Mouse (Mus musculus) stomach, postnatal 0 days (tissue): ENCODE measurements around the gene Fer1l5. TPM values are rescaled to one million over a fixed set of nuclear protein-coding genes. Genes with fewer than 3 reads are reported as not detected.

Source experiments
- ATAC-seq: fragments of 200-750 bp; cut with Nextera tagmentation; 2 replicates; pipeline ENCODE4 v1.8.0; 2017; ENCODE audit not compliant: low FRiP score, low TSS enrichment
- DNase-seq: peaks from one replicate; pipeline ENCODE4 v3.0.0-alpha.2; 2016; ENCODE audit warnings: low spot score
- H3K27ac ChIP-seq: fragments of 300-500 bp; sonication (generic); replicated peaks from 2 replicates; pipeline ENCODE4 v1.5.1; 2014; ENCODE audit warnings: mild to moderate bottlenecking, control low read depth
- H3K27me3 ChIP-seq: fragments of 300-500 bp; sonication (generic); 2 replicates; pipeline ENCODE4 v1.6.1; 2014; ENCODE audit warnings: low read length; ENCODE audit not compliant: control insufficient read depth, insufficient read depth
- H3K36me3 ChIP-seq: fragments of 300-500 bp; sonication (generic); 2 replicates; pipeline ENCODE4 v1.6.1; 2014; ENCODE audit warnings: low read length, mixed read lengths; ENCODE audit not compliant: control insufficient read depth, insufficient read depth
- H3K4me1 ChIP-seq: fragments of 300-500 bp; sonication (generic); replicated peaks from 2 replicates; pipeline ENCODE4 v1.6.1; 2014; ENCODE audit warnings: antibody characterized with exemption; ENCODE audit not compliant: control insufficient read depth, insufficient read depth
- H3K4me2 ChIP-seq: fragments of 300-500 bp; sonication (generic); replicated peaks from 2 replicates; pipeline ENCODE4 v1.6.1; 2014; ENCODE audit warnings: low read depth, mild to moderate bottlenecking, control low read depth, moderate library complexity
- H3K4me3 ChIP-seq: fragments of 300-500 bp; sonication (generic); 2 replicates; pipeline ENCODE4 v1.5.1; 2014; ENCODE audit warnings: low read depth, low read length, control low read depth
- H3K9ac ChIP-seq: fragments of 300-500 bp; sonication (generic); 2 replicates; pipeline ENCODE4 v1.6.1; 2014; ENCODE audit warnings: mild to moderate bottlenecking, low read length, control low read depth, mixed read lengths
- H3K9me3 ChIP-seq: fragments of 300-500 bp; sonication (generic); 2 replicates; pipeline ENCODE4 v1.6.1; 2016; ENCODE audit warnings: low read length; ENCODE audit not compliant: control insufficient read depth
- CTCF ChIP-seq: IDR thresholded peaks from 2 replicates; pipeline ENCODE4 v1.5.1; 2016; ENCODE audit warnings: antibody characterized with exemption, low read depth, mild to moderate bottlenecking, moderate library complexity
- EP300 ChIP-seq: optimal IDR thresholded peaks from 2 replicates; pipeline ENCODE3; 2016; ENCODE audit warnings: antibody characterized with exemption
- WGBS: fragments of 180-500 bp; shearing (Covaris S2); extraction: QIAGEN DNeasy Blood & Tissue Kit; methylation state at CpG from one replicate; pipeline ENCODE4 v1.1.7; 2014; 5-methylcytosine and 5-hydroxymethylcytosine counted together
- polyA plus RNA-seq: library from polyadenylated mRNA; unstranded; fragments of >200 nt; fragmentation: Nextera tagmentation; extraction: Ambion mirVana; gene quantifications from 2 replicates; pipeline ENCODE4 v1.2.1, GENCODE M21; 2015

Fer1l5 gene
- polyA plus RNA-seq, 1 experiment from 2014 or later, result 0.13 TPM

DNA sequence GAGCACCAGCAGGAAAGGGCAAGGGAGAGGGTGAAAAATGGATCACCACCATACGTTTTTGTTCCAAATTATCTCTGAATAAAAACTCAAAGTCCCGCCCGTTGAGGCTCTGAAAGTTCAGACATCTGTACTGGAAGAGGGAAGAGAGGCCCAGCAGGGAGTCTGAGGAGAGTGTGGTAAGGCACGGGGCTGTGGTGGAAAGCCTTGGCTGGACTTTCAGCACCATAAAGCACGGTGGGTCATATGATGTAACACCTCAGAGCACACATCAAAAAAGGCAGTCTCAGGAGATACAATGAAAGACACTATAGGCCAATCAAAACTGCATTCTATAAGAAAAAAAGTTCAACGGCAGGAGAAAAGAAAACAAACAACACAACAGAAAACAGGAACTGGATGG lies 40.3 kb upstream of the Fer1l5 start:
- ATAC-seq, result no peak
- Histone ChIP-seq H3K9ac (no peak overlapping the region), H3K36me3 (peaks cover 15% of the 10 kb centered on the region; the same call in 1 of the 2 replicates)

DNA sequence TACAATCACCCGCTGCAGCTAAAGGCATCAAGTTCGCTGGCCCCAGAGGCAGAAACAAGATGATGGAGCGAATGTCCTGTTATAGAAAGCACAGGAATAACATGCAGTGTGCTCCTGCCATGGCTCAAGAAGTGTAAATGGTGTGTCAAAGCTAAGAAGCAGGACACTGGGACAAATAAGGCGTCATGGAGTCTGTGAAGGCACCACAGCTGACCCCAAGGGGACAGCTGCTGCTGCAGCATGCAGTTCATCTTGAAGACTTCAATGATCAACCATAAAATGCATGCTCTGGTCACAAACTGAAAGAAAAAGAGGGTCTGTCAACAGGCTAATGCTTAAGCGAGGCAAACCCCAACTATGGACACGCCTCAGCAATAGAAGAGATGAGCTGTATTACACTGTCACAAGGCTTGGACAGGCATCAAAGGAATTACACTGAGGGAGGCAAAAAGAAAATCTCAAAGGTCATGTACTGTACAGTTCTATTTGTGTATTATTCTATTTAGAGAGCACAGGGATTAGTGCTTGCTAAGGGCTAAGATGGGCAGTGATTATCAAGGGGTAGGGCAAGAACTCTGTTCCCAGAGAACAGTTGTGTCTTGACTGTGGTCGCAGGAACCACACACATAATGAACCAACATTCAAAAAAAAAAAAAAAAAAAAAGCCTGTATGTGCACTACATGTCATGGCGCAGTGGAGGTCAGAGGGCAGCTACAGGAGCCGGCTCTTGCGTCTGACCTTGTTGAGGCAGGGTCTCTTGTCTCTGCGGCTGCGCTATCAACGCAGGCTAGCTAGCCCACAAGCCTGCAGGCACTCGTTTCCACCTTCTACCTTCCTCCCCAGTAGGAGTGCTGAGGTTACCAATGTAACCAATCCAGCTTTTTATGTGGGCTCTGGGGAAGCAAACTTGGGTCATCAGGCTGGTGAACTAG lies 38.9 kb upstream of the Fer1l5 start:
- ATAC-seq, result no peak
- H3K36me3 ChIP-seq, result peaks cover 24% of the 10 kb centered on the region
- H3K9ac ChIP-seq, result no peak overlapping the region
- no peak for DNase-seq
- H3K27ac ChIP-seq, result no peak overlapping the region
- H3K27me3 ChIP-seq, result no peaks in the 10 kb centered on the region
- H3K4me1 ChIP-seq, result no peaks in the 10 kb centered on the region
- WGBS, result 75% methylated on average over 14 of the region's 14 CpGs
- no peak overlapping the region for H3K4me3 ChIP-seq
- no peaks in the 10 kb centered on the region for H3K9me3 ChIP-seq
- no peak overlapping the region for H3K4me2 ChIP-seq
- TF ChIP-seq EP300, result no peak
- no peak for TF ChIP-seq CTCF

More for the DNA sequence above, 40.3 kb upstream of the Fer1l5 start:
- DNase-seq, result no peak
- H3K4me2 ChIP-seq, result no peak overlapping the region
- no peaks in the 10 kb centered on the region for H3K9me3 ChIP-seq
- WGBS, result 75% methylated on average over 6 of the region's 6 CpGs
- TF ChIP-seq CTCF (no peak), EP300 (no peak)
- no peaks in the 10 kb centered on the region for H3K4me1 ChIP-seq
- H3K27me3 ChIP-seq, result no peaks in the 10 kb centered on the region
- no peak overlapping the region for H3K4me3 ChIP-seq
- no peak overlapping the region for H3K27ac ChIP-seq

DNA sequence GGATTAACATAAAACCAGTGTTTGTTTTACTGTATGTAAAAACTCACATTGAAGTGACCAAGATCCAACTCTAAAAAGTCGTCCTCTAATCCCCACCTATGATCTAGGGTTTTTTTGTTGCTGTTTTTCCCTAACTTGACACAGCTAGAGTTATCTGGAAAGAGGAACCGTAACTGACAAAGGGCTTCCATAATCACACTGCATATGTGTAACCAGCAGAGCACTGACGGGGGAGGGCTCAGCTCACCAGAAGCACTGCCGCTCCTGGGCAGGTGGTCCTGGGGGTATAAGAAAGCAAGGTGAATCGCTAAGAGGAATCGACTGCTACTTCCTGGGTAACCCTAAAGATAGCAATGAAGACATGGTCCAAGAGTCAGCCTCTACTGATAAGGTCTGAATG lies 29.5 kb upstream of the Fer1l5 start:
- no peak for ATAC-seq
- H3K4me3 ChIP-seq, result no peak overlapping the region
- no peaks in the 10 kb centered on the region for H3K9me3 ChIP-seq
- TF ChIP-seq EP300 (no peak), CTCF (no peak)
- WGBS, result 89% methylated on average over 6 of the region's 6 CpGs
- H3K27ac ChIP-seq, result no peak overlapping the region
- H3K27me3 ChIP-seq, result no peaks in the 10 kb centered on the region
- H3K36me3 ChIP-seq, result peaks cover 61% of the 10 kb centered on the region
- no peak overlapping the region for H3K4me2 ChIP-seq
- DNase-seq, result no peak
- H3K4me1 ChIP-seq, result no peaks in the 10 kb centered on the region
- H3K9ac ChIP-seq, result no peak overlapping the region

DNA sequence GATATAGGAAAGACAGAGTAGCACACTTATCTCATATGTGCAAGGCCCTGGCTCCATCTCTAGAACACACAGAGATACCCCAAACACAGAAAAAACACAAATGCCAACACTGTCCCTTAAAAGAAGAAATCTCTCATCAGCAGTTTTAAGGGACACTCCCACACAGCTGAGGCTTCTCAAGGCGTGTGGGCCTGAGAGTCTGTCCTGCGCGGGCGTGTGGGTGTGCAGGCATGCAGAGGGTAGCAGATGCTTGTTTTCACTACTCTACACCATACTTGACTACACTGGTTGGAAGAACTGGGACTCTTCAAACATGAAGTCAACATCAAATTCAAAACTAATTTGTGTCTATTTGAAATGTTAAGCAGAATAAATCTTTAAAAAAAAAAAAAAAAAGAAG lies 19.7 kb upstream of the Fer1l5 start:
- DNase-seq, result no peak
- no peak for ATAC-seq
- TF ChIP-seq EP300 (no peak), CTCF (no peak)
- Histone ChIP-seq H3K27ac (no peak overlapping the region), H3K4me1 (no peaks in the 10 kb centered on the region), H3K9me3 (no peaks in the 10 kb centered on the region), H3K4me3 (no peak overlapping the region), H3K27me3 (no peaks in the 10 kb centered on the region), H3K4me2 (no peak overlapping the region), H3K36me3 (peaks cover 62% of the 10 kb centered on the region), H3K9ac (no peak overlapping the region)
- 87% methylated on average over 4 of the region's 4 CpGs for WGBS

DNA sequence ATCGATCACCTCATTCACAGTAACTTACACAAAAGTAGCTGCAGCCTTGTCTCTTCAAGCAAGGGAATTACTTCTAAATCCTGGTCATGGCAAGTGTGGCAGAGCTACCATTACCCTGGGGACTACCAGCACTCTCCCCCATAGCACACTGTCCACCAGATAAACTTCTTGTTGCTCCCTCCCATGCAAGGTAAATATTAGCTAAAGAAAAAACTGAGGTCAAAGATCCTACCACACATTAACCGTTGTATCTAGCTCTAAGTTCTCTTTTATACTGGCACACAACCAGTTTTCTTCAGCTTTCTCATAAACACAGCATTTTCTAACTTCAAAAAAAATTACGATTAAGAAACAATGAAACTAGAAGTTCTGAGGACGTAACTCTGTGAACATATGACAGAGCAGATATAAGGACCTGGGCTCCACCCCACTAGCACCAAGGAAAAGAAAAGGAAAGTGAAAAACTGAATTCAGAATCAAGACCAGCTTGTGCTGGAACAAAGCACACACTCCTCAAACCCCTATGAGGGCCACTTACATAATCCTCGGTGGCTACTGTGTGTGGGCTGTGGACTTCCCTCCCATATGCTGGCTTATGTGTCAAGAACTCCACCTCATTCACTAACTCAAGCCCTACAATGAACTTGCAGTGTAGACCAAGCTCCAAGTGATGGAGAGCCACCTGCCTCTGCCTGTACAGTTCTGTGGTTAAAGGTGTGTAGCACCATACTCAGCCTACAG lies 15.0 kb upstream of the Fer1l5 start:
- Histone ChIP-seq H3K36me3 (peaks cover 31% of the 10 kb centered on the region), H3K9ac (no peak overlapping the region), H3K9me3 (no peaks in the 10 kb centered on the region), H3K4me1 (no peaks in the 10 kb centered on the region), H3K4me2 (no peak overlapping the region), H3K27ac (no peak overlapping the region), H3K27me3 (no peaks in the 10 kb centered on the region), H3K4me3 (no peak overlapping the region)
- ATAC-seq, result no peak
- TF ChIP-seq CTCF (no peak), EP300 (no peak)
- WGBS, result 69% methylated on average over 5 of the region's 5 CpGs
- no peak for DNase-seq
